Mouse (Mus musculus): ENCODE results near the gene Clcnkb.

The Clcnkb gene

GRCm38 (mm10) chr4:141405314-141405622 is 10.5 kb downstream of the Clcnkb start:
- DNase-seq (ENCODE audit: low spot score): no peak

GRCm38 (mm10) chr4:141404518-141405313 is 11.1 kb downstream of the Clcnkb start:
- DNase-seq (ENCODE audit: low spot score): peak; percentile 94

GRCm38 (mm10) chr4:141400171-141400570 is 15.6 kb downstream of the Clcnkb start:
- no peak for DNase-seq (ENCODE audit: low spot score)

GRCm38 (mm10) chr4:141398545-141398944 is 17.3 kb downstream of the Clcnkb start, which contains the start of gene Clcnka:
TSS of gene Clcnka (minus strand) at chr4:141398724.
- DNase-seq (ENCODE audit: low spot score): no peak

- no peak for DNase-seq (ENCODE audit: low spot score)
Measured at GRCm38 (mm10) chr4:141397861-141398260, 18.0 kb downstream of the Clcnkb start.

GRCm38 (mm10) chr4:141394751-141395150 is 21.1 kb downstream of the Clcnkb start:
- DNase-seq (ENCODE audit: low spot score): no peak

GRCm38 (mm10) chr4:141391293-141391692 is 24.5 kb downstream of the Clcnkb start:
- DNase-seq (ENCODE audit: low spot score): no peak

- DNase-seq (ENCODE audit: low spot score): no peak
Measured at GRCm38 (mm10) chr4:141389366-141390150, 26.3 kb downstream of the Clcnkb start.

GRCm38 (mm10) chr4:141387933-141388332 is 27.9 kb downstream of the Clcnkb start:
- no peak for DNase-seq (ENCODE audit: low spot score)

GRCm38 (mm10) chr4:141387093-141387784 is 28.6 kb downstream of the Clcnkb start:
- DNase-seq (ENCODE audit: low spot score): peak; percentile 69

- no peak for DNase-seq (ENCODE audit: low spot score)
Measured at GRCm38 (mm10) chr4:141386150-141386549, 29.7 kb downstream of the Clcnkb start.

- no peak for DNase-seq (ENCODE audit: low spot score)
Measured at GRCm38 (mm10) chr4:141385275-141385674, 30.5 kb downstream of the Clcnkb start.

GRCm38 (mm10) chr4:141382406-141382805 is 33.4 kb downstream of the Clcnkb start:
- no peak for DNase-seq (ENCODE audit: low spot score)

GRCm38 (mm10) chr4:141379674-141380073 is 36.1 kb downstream of the Clcnkb start:
- no peak for DNase-seq (ENCODE audit: low spot score)

GRCm38 (mm10) chr4:141372426-141372825 is 43.4 kb downstream of the Clcnkb start:
- DNase-seq (ENCODE audit: low spot score): no peak

- no peak for DNase-seq (ENCODE audit: low spot score)
Measured at GRCm38 (mm10) chr4:141367997-141368791, 47.6 kb downstream of the Clcnkb start, which contains the start of gene Fam131c. TSS of gene Fam131c (plus strand) at chr4:141368220.

GRCm38 (mm10) chr4:141365876-141366275 is 49.9 kb downstream of the Clcnkb start:
- no peak for DNase-seq (ENCODE audit: low spot score)

GRCm38 (mm10) chr4:141365126-141365525 is 50.7 kb downstream of the Clcnkb start:
- DNase-seq (ENCODE audit: low spot score): no peak

GRCm38 (mm10) chr4:141362937-141363548 is 52.8 kb downstream of the Clcnkb start:
- DNase-seq (ENCODE audit: low spot score): peak; percentile 81

- no peak for DNase-seq (ENCODE audit: low spot score)
Measured at GRCm38 (mm10) chr4:141360846-141361245, 55.0 kb downstream of the Clcnkb start.

- no peak for DNase-seq (ENCODE audit: low spot score)
Measured at GRCm38 (mm10) chr4:141359222-141359621, 56.6 kb downstream of the Clcnkb start.
